In the genomic region with DNA sequence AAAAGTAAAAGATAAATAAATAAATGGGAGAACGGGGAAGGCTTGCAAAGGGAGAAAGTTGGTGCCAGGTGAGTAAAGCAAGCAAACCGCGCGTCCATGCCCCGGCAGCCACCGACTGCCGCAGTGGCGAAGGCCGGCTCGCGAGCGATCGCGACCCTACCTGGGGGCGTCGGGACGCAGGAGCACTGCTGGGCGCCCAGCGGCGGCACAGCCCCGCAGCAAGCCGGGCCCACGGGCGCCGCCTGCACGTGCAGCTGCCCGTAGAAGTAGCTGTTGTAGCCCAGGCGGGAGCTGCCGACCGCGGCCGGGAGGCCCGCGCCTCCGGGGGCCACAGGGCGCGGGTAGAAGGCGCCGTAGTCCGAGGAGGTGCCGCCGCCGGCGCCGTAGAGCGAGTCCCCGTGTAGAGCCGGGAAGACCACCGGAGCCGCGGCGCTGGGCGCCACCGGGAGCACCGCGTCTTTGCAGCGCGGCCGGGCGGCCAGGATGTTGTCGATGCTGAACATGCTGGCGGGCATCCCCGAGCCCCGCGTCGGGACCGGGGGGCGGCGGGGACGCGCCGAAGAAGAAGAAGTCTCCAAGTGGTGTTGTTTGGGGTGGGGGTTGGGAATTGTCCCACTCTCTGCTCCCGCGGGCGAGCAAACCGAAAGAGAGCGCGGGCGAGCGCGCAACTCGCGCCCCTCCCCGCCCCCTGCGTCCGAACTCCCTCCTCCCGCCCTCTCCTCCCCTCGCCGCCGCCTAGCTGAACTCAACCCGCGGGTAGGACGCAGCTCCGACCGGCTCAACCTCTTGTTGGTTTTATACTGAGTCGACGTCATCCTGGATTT, we compare ENCODE assay signal across 8 mouse cellular contexts. TPM values are rescaled to one million over a fixed set of nuclear protein-coding genes. Genes with fewer than 3 reads are reported as not detected.
DNase-seq lines count a peak whose midpoint lies in the region; ATAC-seq and TF ChIP-seq lines count a peak whose summit lies in the region.

Gene Gsc, minus strand, starts transcription at position 730 of the 824 bp plus-strand sequence.

- no peaks in the 10 kb centered on the region for H3K4me1 ChIP-seq in cerebellum, adult 2 months (ENCODE audit: control insufficient read depth, insufficient read depth, low read length)
- peaks cover 3 to 9% of the 10 kb centered on the region in 2 experiments; a peak in 3 of 4 replicates for H3K4me1 ChIP-seq in ES-E14 (ENCODE audit: control insufficient read depth in 2 of 2, insufficient read depth in 2 of 2, low read length in 2 of 2, poor library complexity in 1 of 2)
- peaks cover 12% of the 10 kb centered on the region for H3K4me1 ChIP-seq in forebrain, embryonic 14.5 days (ENCODE audit: control insufficient read depth, insufficient read depth, low read length)
- H3K4me1 ChIP-seq in lung, embryonic 14.5 days (ENCODE audit: insufficient read depth) = no peaks in the 10 kb centered on the region
- peaks cover 23% of the 10 kb centered on the region for H3K4me1 ChIP-seq in stomach, embryonic 15.5 days

- H3K27ac ChIP-seq in cerebellum, adult 2 months (ENCODE audit: insufficient read depth, low read length) = no peak within 1 kb of the TSS
- no peak within 1 kb of the TSS for H3K27ac ChIP-seq in ES-E14 (ENCODE audit: insufficient read depth, low read depth, low read length, poor library complexity, severe bottlenecking)
- H3K27ac ChIP-seq in forebrain, embryonic 14.5 days (ENCODE audit: low read depth, low read length) = no peak within 1 kb of the TSS
- no peak within 1 kb of the TSS for H3K27ac ChIP-seq in lung, embryonic 14.5 days (ENCODE audit: low read depth)
- no peak within 1 kb of the TSS for H3K27ac ChIP-seq in stomach, embryonic 15.5 days

- peak in 1 of 2 experiments; percentile 16 for DNase-seq in cerebellum, adult 2 months
- no peak for DNase-seq in cerebellum, adult 11-12 months
- no peak for DNase-seq in ES-E14 (ENCODE audit: low read depth, low spot score)
- DNase-seq in forebrain, embryonic 14.5 days (ENCODE audit: low spot score) = peak; percentile 63
- DNase-seq in induced T-regulatory cell, adult 2 months (ENCODE audit: low read depth) = peak; percentile 7
- peak; percentile 74 for DNase-seq in lung, embryonic 14.5 days

- H3K36me3 ChIP-seq in ES-E14 (ENCODE audit: control insufficient read depth, insufficient read depth, low read length, poor library complexity, severe bottlenecking) = no peaks in the 10 kb centered on the region
- no peaks in the 10 kb centered on the region for H3K36me3 ChIP-seq in forebrain, embryonic 14.5 days (ENCODE audit: control insufficient read depth, insufficient read depth, low read length)
- H3K36me3 ChIP-seq in lung, embryonic 14.5 days (ENCODE audit: insufficient read depth) = no peaks in the 10 kb centered on the region
- no peaks in the 10 kb centered on the region for H3K36me3 ChIP-seq in stomach, embryonic 15.5 days

- TF ChIP-seq CTCF in cerebellum, adult 2 months (IDR thresholded peaks at IDR 0.05; ENCODE audit: borderline replicate concordance, insufficient read depth, low read depth, low read length) = no peak
- no peak for TF ChIP-seq CTCF in lung, embryonic 14.5 days (IDR thresholded peaks at IDR 0.05; ENCODE audit: low read depth)

- peak within 1 kb of the TSS; percentile 41 for H3K9ac ChIP-seq in ES-E14 (ENCODE audit: insufficient read depth, low read depth, low read length, poor library complexity, severe bottlenecking)
- H3K9ac ChIP-seq in forebrain, embryonic 14.5 days (ENCODE audit: low read length) = peak within 1 kb of the TSS; percentile 50
- H3K9ac ChIP-seq in lung, embryonic 14.5 days = peak within 1 kb of the TSS; percentile 42
- H3K9ac ChIP-seq in stomach, embryonic 15.5 days = no peak within 1 kb of the TSS

- H3K4me3 ChIP-seq in cerebellum, adult 2 months (replicated peaks; ENCODE audit: insufficient read depth, low read depth, low read length) = peak within 1 kb of the TSS; percentile 10
- H3K4me3 ChIP-seq in ES-E14 (ENCODE audit: insufficient read depth in 1 of 2, low read depth in 1 of 2, low read length in 2 of 2, poor library complexity in 1 of 2, severe bottlenecking in 1 of 2) = peak within 1 kb of the TSS; percentile 21 to 65
- peak within 1 kb of the TSS; percentile 43 for H3K4me3 ChIP-seq in forebrain, embryonic 14.5 days (ENCODE audit: low read depth, low read length)
- peak within 1 kb of the TSS; percentile 57 for H3K4me3 ChIP-seq in lung, embryonic 14.5 days (ENCODE audit: low read depth, low read length)
- H3K4me3 ChIP-seq in stomach, embryonic 15.5 days (replicated peaks) = peak within 1 kb of the TSS; percentile 54

- H3K27me3 ChIP-seq in cerebellum, adult 2 months (ENCODE audit: control insufficient read depth, insufficient read depth, low read length) = peaks cover 20% of the 10 kb centered on the region; the same call in 1 of the 2 replicates
- peaks cover 72% of the 10 kb centered on the region for H3K27me3 ChIP-seq in forebrain, embryonic 14.5 days (replicated peaks; ENCODE audit: control insufficient read depth, insufficient read depth, low read length)
- H3K27me3 ChIP-seq in lung, embryonic 14.5 days (ENCODE audit: insufficient read depth, low read length) = peaks cover 80% of the 10 kb centered on the region
- H3K27me3 ChIP-seq in stomach, embryonic 15.5 days (replicated peaks) = peaks cover 71% of the 10 kb centered on the region

- in situ Hi-C loops in ES-E14 (cut with MboI; ENCODE audit: low sequenced_read_pairs in 2 of 2, unreplicated experiment in 2 of 2) = no loop called here

- under 1% methylated on average over 97 of the region's 97 CpGs for WGBS in cerebellum, adult 2 months
- under 1% methylated on average over 89 of the region's 97 CpGs for WGBS in forebrain, embryonic 14.5 days
- WGBS in lung, embryonic 14.5 days = under 1% methylated on average over 94 of the region's 97 CpGs
- 1% methylated on average over 86 of the region's 97 CpGs for WGBS in stomach, embryonic 15.5 days

- no peaks in the 10 kb centered on the region for H3K9me3 ChIP-seq in ES-E14 (ENCODE audit: control insufficient read depth, insufficient read depth, low read depth, low read length)
- no peaks in the 10 kb centered on the region for H3K9me3 ChIP-seq in forebrain, embryonic 14.5 days (replicated peaks; ENCODE audit: control insufficient read depth, low read length)
- no peaks in the 10 kb centered on the region for H3K9me3 ChIP-seq in lung, embryonic 14.5 days (ENCODE audit: low read depth, low read length)
- no peaks in the 10 kb centered on the region for H3K9me3 ChIP-seq in stomach, embryonic 15.5 days

- peak; percentile 53; the same call in 1 of the 2 replicates for ATAC-seq in forebrain, embryonic 14.5 days
- peak; percentile 75 for ATAC-seq in lung, embryonic 14.5 days (ENCODE audit: insufficient read depth)
- ATAC-seq in stomach, embryonic 15.5 days (ENCODE audit: insufficient read depth, low FRiP score, low read depth) = peak; percentile 65
- no peak for ATAC-seq in erythroid progenitor cell, adult 5-6 weeks (replicated peaks; ENCODE audit: low FRiP score, poor library complexity, severe bottlenecking)

- H3K4me2 ChIP-seq in forebrain, embryonic 14.5 days (ENCODE audit: low read length) = peak within 1 kb of the TSS; percentile 72
- H3K4me2 ChIP-seq in lung, embryonic 14.5 days = peak within 1 kb of the TSS; percentile 93
- peak within 1 kb of the TSS; percentile 98 for H3K4me2 ChIP-seq in stomach, embryonic 15.5 days

- TF ChIP-seq POLR2A in cerebellum, adult 2 months (IDR thresholded peaks at IDR 0.05; ENCODE audit: borderline replicate concordance, insufficient read depth, low read length) = no peak

TF ChIP-seq in ES-E14, 5 proteins besides CTCF, POLR2A, EP300 and RAD21:
- no peak for TF ChIP-seq HCFC1 (IDR thresholded peaks at IDR 0.05; ENCODE audit: borderline replicate concordance, insufficient read depth, low read length)
- no peak for TF ChIP-seq CHD2 (IDR thresholded peaks at IDR 0.05; ENCODE audit: low read depth, low read length)
- TF ChIP-seq ZC3H11A (IDR thresholded peaks at IDR 0.05; ENCODE audit: borderline replicate concordance, low read depth, low read length) = no peak
- TF ChIP-seq ZNF384 (IDR thresholded peaks at IDR 0.05; ENCODE audit: low read depth, low read length) = no peak
- TF ChIP-seq MAFK (IDR thresholded peaks at IDR 0.05; ENCODE audit: insufficient read depth, low read depth, low read length) = no peak

RNA-seq across cellular contexts. Expression of gene Gsc, which starts in this region (rescaled TPM):
- polyA plus RNA-seq in cerebellum, adult 2 months (2012; rRNA removed) = not detected in 2 replicates
- total RNA-seq in ES-E14 (2012; rRNA removed) = 0.48 and 0.54 TPM in 2 replicates
- 0.40 and 0.50 TPM in 2 replicates for polyA plus RNA-seq in forebrain, embryonic 14.5 days (2014; fragmentation: Nextera tagmentation; extraction: Ambion mirVana)
- polyA plus RNA-seq in lung, embryonic 14.5 days (2014; fragmentation: Nextera tagmentation; extraction: Ambion mirVana) = 0.34 TPM in 1 of 2 replicates, not detected in the other
- 0.60 and 1.4 TPM in 2 replicates for polyA plus RNA-seq in stomach, embryonic 15.5 days (2015; fragmentation: Nextera tagmentation; extraction: Ambion mirVana)
- total RNA-seq in erythroid progenitor cell, adult 5-6 weeks (2015; ENCODE audit: low replicate concordance) = not detected in 2 replicates
- not detected in 2 replicates for total RNA-seq in erythroid progenitor cell, adult 5-6 weeks (2017; ENCODE audit: low replicate concordance)

Comparison
In these comparisons a context has a peak if more than half of its experiments do, and no peak if none do; other contexts are left out.
1. Peak in DNase-seq, ATAC-seq, H3K4me3 ChIP-seq, H3K9ac ChIP-seq and H3K4me2 ChIP-seq in forebrain, embryonic 14.5 days; RNA of the gene not detected or under 1 TPM.
2. Peak in DNase-seq, ATAC-seq, H3K4me3 ChIP-seq, H3K9ac ChIP-seq and H3K4me2 ChIP-seq in lung, embryonic 14.5 days; RNA of the gene not detected or under 1 TPM.